31 mouse cellular contexts compared by ENCODE assay signal in genomic region chr17:40038814-40039510, GRCm38 (mm10). TPM values are rescaled to one million over a fixed set of nuclear protein-coding genes. Genes with fewer than 3 reads are reported as not detected.
"Had no signal": no experiment of that assay in that cellular context is flagged by ENCODE, and none has a peak within 500 bp of the region (broad histone marks: within the 10 kb centered on the region; RNA-seq: fewer than 3 reads in every experiment).

No protein-coding gene starts in this region.

- H3K4me1 ChIP-seq: intestine, embryonic 15.5 days; kidney, embryonic 15.5 days; limb, embryonic 12.5 days; limb, embryonic 15.5 days; lung, embryonic 15.5 days; megakaryocyte, embryonic 14.5 days; midbrain, embryonic 10.5 days; midbrain, embryonic 13.5 days; neural tube, embryonic 13.5 days had no signal

- H3K27ac ChIP-seq: intestine, embryonic 15.5 days; kidney, embryonic 15.5 days; left cerebral cortex, adult 2 months; limb, embryonic 12.5 days; limb, embryonic 15.5 days; lung, embryonic 15.5 days; midbrain, embryonic 10.5 days; midbrain, embryonic 13.5 days; neural tube, embryonic 13.5 days; stomach, postnatal 0 days had no signal

- H3K27me3 ChIP-seq: intestine, embryonic 15.5 days; kidney, embryonic 15.5 days; limb, embryonic 12.5 days; limb, embryonic 15.5 days; lung, embryonic 15.5 days; megakaryocyte, embryonic 14.5 days; midbrain, embryonic 13.5 days; neural tube, embryonic 13.5 days had no signal

- H3K9ac ChIP-seq: intestine, embryonic 15.5 days; kidney, embryonic 15.5 days; limb, embryonic 12.5 days; limb, embryonic 15.5 days; lung, embryonic 15.5 days; midbrain, embryonic 13.5 days; neural tube, embryonic 13.5 days had no signal

- H3K9me3 ChIP-seq: intestine, embryonic 15.5 days; kidney, embryonic 15.5 days; limb, embryonic 15.5 days; lung, embryonic 15.5 days; megakaryocyte, embryonic 14.5 days; midbrain, embryonic 10.5 days; midbrain, embryonic 13.5 days; neural tube, embryonic 13.5 days had no signal

- H3K36me3 ChIP-seq: intestine, embryonic 15.5 days; kidney, embryonic 15.5 days; limb, embryonic 12.5 days; limb, embryonic 15.5 days; lung, embryonic 15.5 days; midbrain, embryonic 10.5 days; midbrain, embryonic 13.5 days; neural tube, embryonic 13.5 days had no signal

- H3K4me2 ChIP-seq: intestine, embryonic 15.5 days; kidney, embryonic 15.5 days; limb, embryonic 12.5 days; limb, embryonic 15.5 days; lung, embryonic 15.5 days; midbrain, embryonic 13.5 days; neural tube, embryonic 13.5 days had no signal

- H3K4me3 ChIP-seq: intestine, embryonic 15.5 days; kidney, embryonic 15.5 days; left cerebral cortex, adult 2 months; limb, embryonic 12.5 days; limb, embryonic 15.5 days; lung, embryonic 15.5 days; megakaryocyte, embryonic 14.5 days; midbrain, embryonic 10.5 days; midbrain, embryonic 13.5 days; myocyte; neural tube, embryonic 13.5 days had no signal

- DNase-seq: kidney, adult 11 months; kidney, adult 8-10 months; kidney, postnatal 10 days; kidney, postnatal 36 days; layer of hippocampus, postnatal 36 days; left cerebral cortex, postnatal 4 days; lung, adult 18-20 months; lung, postnatal 10 days; lung, postnatal 36 days; thymus, adult 2 months; thymus, postnatal 14 days; thymus, postnatal 4 days had no signal

- ATAC-seq: intestine, embryonic 15.5 days; midbrain, embryonic 13.5 days; midbrain, embryonic 16.5 days had no signal

RNA-seq across cellular contexts. Expression of gene AC192777.2, which starts 56.3 kb away (rescaled TPM):
- total RNA-seq: layer of hippocampus, adult 8-10 months; layer of hippocampus, postnatal 10 days; layer of hippocampus, postnatal 36 days; left cerebral cortex, adult 2 months; left cerebral cortex, postnatal 10 days; left cerebral cortex, postnatal 4 days; monocyte, adult 5-6 weeks had no signal
- polyA plus RNA-seq: intestine, embryonic 15.5 days; kidney, embryonic 15.5 days; limb, embryonic 12.5 days; limb, embryonic 15.5 days; lung, embryonic 15.5 days; midbrain, embryonic 10.5 days; midbrain, embryonic 13.5 days; midbrain, embryonic 16.5 days; myocyte; neural tube, embryonic 13.5 days; small intestine, adult 2 months; stomach, embryonic 14.5 days; stomach, postnatal 0 days; thymus, adult 2 months had no signal
